Mouse (Mus musculus): Measurements from ENCODE around the gene Cym. TPM values are rescaled to one million over a fixed set of nuclear protein-coding genes. Genes with fewer than 3 reads are reported as not detected.
A peak's percentile ranks its signal among the peaks of the same experiment; 100 is the strongest.

The Cym gene
- polyA plus RNA-seq, 1 experiment from 2014 or later, result 69,611 TPM

GRCm38 (mm10) chr3:107206490-107207150, 14.9 kb downstream of the Cym start:
- H3K9ac ChIP-seq (ENCODE audit: low read length), result no peak overlapping the region
- DNase-seq (ENCODE audit: low spot score), result no peak
- H3K4me1 ChIP-seq (replicated peaks; ENCODE audit: control insufficient read depth, insufficient read depth), result no peaks in the 10 kb centered on the region
- 40% methylated on average over 4 of the region's 4 CpGs for WGBS
- H3K4me2 ChIP-seq (replicated peaks; ENCODE audit: low read depth), result no peak overlapping the region
- ATAC-seq (ENCODE audit: low FRiP score, low TSS enrichment), result no peak
- H3K27ac ChIP-seq (replicated peaks), result peak overlapping the region; percentile 35; the same call in 1 of the 2 replicates
- no peaks in the 10 kb centered on the region for H3K36me3 ChIP-seq (ENCODE audit: control insufficient read depth, insufficient read depth, low read length)
- TF ChIP-seq CTCF (IDR thresholded peaks at IDR 0.05; ENCODE audit: low read depth) (no peak), EP300 (optimal IDR thresholded peaks at IDR 0.05) (no peak)
- no peak overlapping the region for H3K4me3 ChIP-seq (ENCODE audit: low read depth, low read length)
- H3K27me3 ChIP-seq (ENCODE audit: control insufficient read depth, insufficient read depth, low read length), result no peaks in the 10 kb centered on the region
- no peaks in the 10 kb centered on the region for H3K9me3 ChIP-seq (ENCODE audit: control insufficient read depth, low read length)

DNA sequence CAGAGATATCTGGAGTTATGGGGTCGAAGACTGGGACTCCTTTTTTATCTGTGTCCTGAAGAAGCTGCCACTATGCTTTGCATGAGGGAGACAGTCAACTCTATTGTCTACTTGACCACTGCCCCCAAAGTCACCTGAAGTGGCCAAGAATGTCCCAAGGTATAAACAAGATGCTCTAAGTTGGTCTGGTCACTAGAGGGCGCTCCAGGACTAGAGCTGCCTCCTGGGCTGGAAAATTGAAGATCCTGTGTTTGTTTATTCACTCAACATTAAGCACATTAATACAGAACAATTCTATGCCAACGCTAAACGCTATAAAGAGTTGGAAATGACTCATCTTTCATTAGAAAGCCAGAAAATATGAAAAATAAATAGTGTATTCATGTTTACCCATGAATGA, 15.5 kb downstream of the Cym start:
- TF ChIP-seq CTCF (IDR thresholded peaks at IDR 0.05; ENCODE audit: low read depth), result peak; percentile 90
- TF ChIP-seq EP300 (optimal IDR thresholded peaks at IDR 0.05), result no peak

DNA sequence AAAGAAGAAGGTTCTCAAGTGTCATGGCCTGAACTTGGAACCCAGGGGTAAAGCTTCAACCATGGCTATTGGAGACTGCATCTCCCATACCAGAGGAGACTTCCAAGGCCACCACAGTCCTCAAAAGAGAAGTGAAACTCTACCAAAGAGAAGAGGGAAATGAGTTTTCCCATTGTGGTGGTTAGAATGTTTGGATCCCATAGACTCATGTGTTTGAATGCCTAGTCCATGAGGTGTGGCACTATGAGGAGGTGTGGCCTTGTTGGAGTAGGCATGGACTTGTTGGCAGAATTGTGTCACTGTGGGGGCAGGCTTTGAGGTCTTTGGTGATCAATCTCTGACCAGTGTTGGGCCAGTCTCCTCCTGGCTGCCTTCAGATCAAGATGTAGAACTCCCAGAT, 16.4 kb downstream of the Cym start:
- TF ChIP-seq CTCF (IDR thresholded peaks at IDR 0.05; ENCODE audit: low read depth) (no peak), EP300 (optimal IDR thresholded peaks at IDR 0.05) (no peak)
- Histone ChIP-seq H3K27me3 (ENCODE audit: control insufficient read depth, insufficient read depth, low read length) (no peaks in the 10 kb centered on the region), H3K4me3 (ENCODE audit: low read depth, low read length) (no peak overlapping the region), H3K36me3 (ENCODE audit: control insufficient read depth, insufficient read depth, low read length) (no peaks in the 10 kb centered on the region), H3K4me2 (replicated peaks; ENCODE audit: low read depth) (no peak overlapping the region), H3K9ac (ENCODE audit: low read length) (no peak overlapping the region), H3K27ac (replicated peaks) (no peak overlapping the region), H3K4me1 (replicated peaks; ENCODE audit: control insufficient read depth, insufficient read depth) (no peaks in the 10 kb centered on the region), H3K9me3 (ENCODE audit: control insufficient read depth, low read length) (no peaks in the 10 kb centered on the region)
- ATAC-seq (ENCODE audit: low FRiP score, low TSS enrichment) (no peak), DNase-seq (ENCODE audit: low spot score) (no peak)

More for the DNA sequence above, 15.5 kb downstream of the Cym start:
- Histone ChIP-seq H3K4me2 (replicated peaks; ENCODE audit: low read depth) (no peak overlapping the region), H3K9ac (ENCODE audit: low read length) (no peak overlapping the region), H3K27me3 (ENCODE audit: control insufficient read depth, insufficient read depth, low read length) (no peaks in the 10 kb centered on the region), H3K4me3 (ENCODE audit: low read depth, low read length) (no peak overlapping the region), H3K27ac (replicated peaks) (no peak overlapping the region), H3K4me1 (replicated peaks; ENCODE audit: control insufficient read depth, insufficient read depth) (no peaks in the 10 kb centered on the region), H3K36me3 (ENCODE audit: control insufficient read depth, insufficient read depth, low read length) (no peaks in the 10 kb centered on the region), H3K9me3 (ENCODE audit: control insufficient read depth, low read length) (no peaks in the 10 kb centered on the region)
- WGBS, result 8% methylated on average over 4 of the region's 4 CpGs
- DNase-seq (ENCODE audit: low spot score) (peak; percentile 83), ATAC-seq (ENCODE audit: low FRiP score, low TSS enrichment) (no peak)

- no peak overlapping the region for H3K4me2 ChIP-seq (replicated peaks; ENCODE audit: low read depth)
- ATAC-seq (ENCODE audit: low FRiP score, low TSS enrichment), result no peak
- no peaks in the 10 kb centered on the region for H3K4me1 ChIP-seq (replicated peaks; ENCODE audit: control insufficient read depth, insufficient read depth)
These were observed 17.1 kb downstream of the Cym start for GRCm38 (mm10) chr3:107204413-107204812.

GRCm38 (mm10) chr3:107201310-107202180, 20.0 kb downstream of the Cym start:
- ATAC-seq (ENCODE audit: low FRiP score, low TSS enrichment), result no peak
- H3K36me3 ChIP-seq (ENCODE audit: control insufficient read depth, insufficient read depth, low read length), result no peaks in the 10 kb centered on the region
- H3K27ac ChIP-seq (replicated peaks), result no peak overlapping the region
- H3K4me3 ChIP-seq (ENCODE audit: low read depth, low read length), result no peak overlapping the region
- no peak for DNase-seq (ENCODE audit: low spot score)
- no peak overlapping the region for H3K4me2 ChIP-seq (replicated peaks; ENCODE audit: low read depth)
- H3K9ac ChIP-seq (ENCODE audit: low read length), result no peak overlapping the region
- WGBS, result 32% methylated on average over 9 of the region's 9 CpGs
- H3K27me3 ChIP-seq (ENCODE audit: control insufficient read depth, insufficient read depth, low read length), result no peaks in the 10 kb centered on the region
- H3K4me1 ChIP-seq (replicated peaks; ENCODE audit: control insufficient read depth, insufficient read depth), result no peaks in the 10 kb centered on the region
- no peaks in the 10 kb centered on the region for H3K9me3 ChIP-seq (ENCODE audit: control insufficient read depth, low read length)
- TF ChIP-seq EP300 (optimal IDR thresholded peaks at IDR 0.05), result no peak
- no peak for TF ChIP-seq CTCF (IDR thresholded peaks at IDR 0.05; ENCODE audit: low read depth)

More at GRCm38 (mm10) chr3:107204413-107204812, 17.1 kb downstream of the Cym start:
- DNase-seq (ENCODE audit: low spot score), result no peak
- no peak for TF ChIP-seq EP300 (optimal IDR thresholded peaks at IDR 0.05)
- TF ChIP-seq CTCF (IDR thresholded peaks at IDR 0.05; ENCODE audit: low read depth), result no peak
- H3K27me3 ChIP-seq (ENCODE audit: control insufficient read depth, insufficient read depth, low read length), result no peaks in the 10 kb centered on the region
- 84% methylated on average over 3 of the region's 3 CpGs for WGBS
- no peak overlapping the region for H3K4me3 ChIP-seq (ENCODE audit: low read depth, low read length)
- H3K27ac ChIP-seq (replicated peaks), result no peak overlapping the region
- no peaks in the 10 kb centered on the region for H3K9me3 ChIP-seq (ENCODE audit: control insufficient read depth, low read length)
- H3K36me3 ChIP-seq (ENCODE audit: control insufficient read depth, insufficient read depth, low read length), result no peaks in the 10 kb centered on the region
- no peak overlapping the region for H3K9ac ChIP-seq (ENCODE audit: low read length)

Data from stomach, postnatal 0 days (tissue).